Mouse (Mus musculus) heart, postnatal 0 days (tissue): Measurements from ENCODE around the gene Neurod2.

Experiments used
- CTCF ChIP-seq: IDR thresholded peaks from 2 replicates; pipeline ENCODE4 v1.5.1; 2016; ENCODE audit warnings: antibody characterized with exemption, control low read depth, low read depth
- EP300 ChIP-seq: IDR thresholded peaks from 2 replicates; pipeline ENCODE4 v1.6.1; 2016; ENCODE audit warnings: antibody characterized with exemption, low read depth

DNA sequence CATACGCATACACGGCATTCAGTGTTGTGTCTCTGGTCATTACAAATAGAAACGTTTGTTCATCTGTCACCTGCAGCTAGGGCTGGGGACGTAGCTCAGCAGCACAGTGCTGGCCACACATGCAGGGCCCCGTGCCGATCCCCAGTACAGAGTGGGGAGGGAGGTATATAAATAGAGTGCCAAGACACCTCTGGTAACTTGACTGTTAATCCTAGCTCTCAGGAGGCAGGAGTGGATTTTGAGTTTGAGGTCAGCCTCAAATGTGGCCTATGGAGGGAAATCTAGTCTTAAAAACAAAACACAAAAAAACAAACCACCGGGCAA lies 38.4 kb upstream of the Neurod2 start:
- TF ChIP-seq CTCF = no peak
- TF ChIP-seq EP300 = no peak
